20 mouse cellular contexts compared by ENCODE assay signal in genomic region chr4:140855151-140855550, GRCm38 (mm10). TPM values are rescaled to one million over a fixed set of nuclear protein-coding genes. Genes with fewer than 3 reads are reported as not detected.
DNase-seq lines count a peak whose midpoint lies in the region; ATAC-seq and TF ChIP-seq lines count a peak whose summit lies in the region.
"Had no signal": no experiment of that assay in that cellular context is flagged by ENCODE, and none has a peak within 500 bp of the region (broad histone marks: within the 10 kb centered on the region; RNA-seq: fewer than 3 reads in every experiment).

No protein-coding gene starts in this region.

- 90% methylated on average over 7 of the region's 10 CpGs for WGBS in forebrain, embryonic 10.5 days
- WGBS in forebrain, embryonic 14.5 days: 81% methylated on average over 7 of the region's 10 CpGs
- WGBS in midbrain, embryonic 10.5 days: 83% methylated on average over 8 of the region's 10 CpGs
- 85% methylated on average over 10 of the region's 10 CpGs for WGBS in midbrain, embryonic 15.5 days
- WGBS in liver, embryonic 16.5 days (ENCODE audit: insufficient replicate concordance): 40% methylated on average over 10 of the region's 10 CpGs
- 79% methylated on average over 8 of the region's 10 CpGs for WGBS in hindbrain, postnatal 0 days
- 92% methylated on average over 10 of the region's 10 CpGs for WGBS in midbrain, embryonic 14.5 days

- no peak overlapping the region for H3K9ac ChIP-seq in forebrain, embryonic 14.5 days (ENCODE audit: low read length)
- no peak overlapping the region for H3K9ac ChIP-seq in midbrain, embryonic 15.5 days
- peak overlapping the region; percentile 52 for H3K9ac ChIP-seq in liver, embryonic 16.5 days (ENCODE audit: low read depth, low read length)
- no peak overlapping the region for H3K9ac ChIP-seq in hindbrain, postnatal 0 days (replicated peaks; ENCODE audit: low read length)
- H3K9ac ChIP-seq in midbrain, embryonic 14.5 days (replicated peaks; ENCODE audit: low read length): no peak overlapping the region
- H3K9ac ChIP-seq: embryonic facial prominence, embryonic 12.5 days; forebrain, embryonic 13.5 days; limb, embryonic 15.5 days had no signal

- peak overlapping the region; percentile 8; the same call in 1 of the 2 replicates for H3K27ac ChIP-seq in forebrain, embryonic 10.5 days
- H3K27ac ChIP-seq in forebrain, embryonic 14.5 days (ENCODE audit: low read depth, low read length): no peak overlapping the region
- H3K27ac ChIP-seq in midbrain, embryonic 10.5 days (replicated peaks): peak overlapping the region; percentile 42
- H3K27ac ChIP-seq in midbrain, embryonic 15.5 days: no peak overlapping the region
- peak overlapping the region; percentile 99 for H3K27ac ChIP-seq in liver, embryonic 16.5 days (ENCODE audit: low read length)
- H3K27ac ChIP-seq in hindbrain, postnatal 0 days: no peak overlapping the region
- H3K27ac ChIP-seq in midbrain, embryonic 14.5 days (replicated peaks; ENCODE audit: low read depth, low read length): no peak overlapping the region
- H3K27ac ChIP-seq: embryonic facial prominence, embryonic 12.5 days; forebrain, embryonic 13.5 days; gastrocnemius, adult 2 months; left cerebral cortex, adult 2 months; limb, embryonic 15.5 days had no signal

- H3K4me2 ChIP-seq in forebrain, embryonic 14.5 days (ENCODE audit: low read length): no peak overlapping the region
- H3K4me2 ChIP-seq in midbrain, embryonic 15.5 days: no peak overlapping the region
- peak overlapping the region; percentile 58 for H3K4me2 ChIP-seq in liver, embryonic 16.5 days (ENCODE audit: low read depth, low read length)
- H3K4me2 ChIP-seq in hindbrain, postnatal 0 days (ENCODE audit: low read depth, low read length): no peak overlapping the region
- no peak overlapping the region for H3K4me2 ChIP-seq in midbrain, embryonic 14.5 days (ENCODE audit: low read length)
- H3K4me2 ChIP-seq: embryonic facial prominence, embryonic 12.5 days; forebrain, embryonic 13.5 days; limb, embryonic 15.5 days had no signal

- H3K4me1 ChIP-seq in forebrain, embryonic 10.5 days: 0 out of 2 replicates have a peak, but pooled peaks cover 3% of the 10 kb centered on the region
- H3K4me1 ChIP-seq in forebrain, embryonic 14.5 days (ENCODE audit: control insufficient read depth, insufficient read depth, low read length): no peaks in the 10 kb centered on the region
- H3K4me1 ChIP-seq in midbrain, embryonic 10.5 days: peaks cover 14% of the 10 kb centered on the region
- H3K4me1 ChIP-seq in midbrain, embryonic 15.5 days: no peaks in the 10 kb centered on the region
- peaks cover 94% of the 10 kb centered on the region for H3K4me1 ChIP-seq in erythroblast, embryonic 14.5 days (ENCODE audit: control insufficient read depth)
- peaks cover 68% of the 10 kb centered on the region for H3K4me1 ChIP-seq in liver, embryonic 16.5 days (ENCODE audit: control insufficient read depth, low read depth, low read length)
- H3K4me1 ChIP-seq in hindbrain, postnatal 0 days (ENCODE audit: insufficient read depth, low read length): no peaks in the 10 kb centered on the region
- no peaks in the 10 kb centered on the region for H3K4me1 ChIP-seq in midbrain, embryonic 14.5 days (ENCODE audit: control insufficient read depth, insufficient read depth, low read length)
- H3K4me1 ChIP-seq: embryonic facial prominence, embryonic 12.5 days; forebrain, embryonic 13.5 days; limb, embryonic 15.5 days had no signal

- H3K9me3 ChIP-seq in forebrain, embryonic 10.5 days: no peaks in the 10 kb centered on the region
- no peaks in the 10 kb centered on the region for H3K9me3 ChIP-seq in forebrain, embryonic 14.5 days (replicated peaks; ENCODE audit: control insufficient read depth, low read length)
- no peaks in the 10 kb centered on the region for H3K9me3 ChIP-seq in midbrain, embryonic 10.5 days (replicated peaks)
- H3K9me3 ChIP-seq in midbrain, embryonic 15.5 days: no peaks in the 10 kb centered on the region
- H3K9me3 ChIP-seq in erythroblast, embryonic 14.5 days (ENCODE audit: control insufficient read depth, low read length): no peaks in the 10 kb centered on the region
- H3K9me3 ChIP-seq in liver, embryonic 16.5 days (replicated peaks; ENCODE audit: control insufficient read depth, low read length): no peaks in the 10 kb centered on the region
- H3K9me3 ChIP-seq in hindbrain, postnatal 0 days (ENCODE audit: low read length): no peaks in the 10 kb centered on the region
- no peaks in the 10 kb centered on the region for H3K9me3 ChIP-seq in midbrain, embryonic 14.5 days (ENCODE audit: control insufficient read depth, low read length)
- H3K9me3 ChIP-seq: embryonic facial prominence, embryonic 12.5 days; forebrain, embryonic 13.5 days; limb, embryonic 15.5 days had no signal

- no peak for ATAC-seq in forebrain, embryonic 14.5 days
- ATAC-seq in midbrain, embryonic 15.5 days (replicated peaks): no peak
- ATAC-seq in liver, embryonic 16.5 days (ENCODE audit: low read depth): peak; percentile 86
- no peak for ATAC-seq in hindbrain, postnatal 0 days
- ATAC-seq in midbrain, embryonic 14.5 days (ENCODE audit: low FRiP score, low TSS enrichment): no peak
- ATAC-seq: forebrain, embryonic 13.5 days; inflammation-experienced regulatory T-cells, adult 6 months had no signal

- no peak for DNase-seq in forebrain, embryonic 10.5 days (ENCODE audit: extremely low spot score, low spot score)
- DNase-seq in forebrain, embryonic 14.5 days (ENCODE audit: low spot score): no peak
- no peak for DNase-seq in midbrain, embryonic 10.5 days (ENCODE audit: low spot score)
- DNase-seq in hindbrain, postnatal 0 days (ENCODE audit: low spot score): no peak
- DNase-seq in midbrain, embryonic 14.5 days: no peak
- DNase-seq: cerebellum, postnatal 36 days; gastrocnemius, adult 2 months had no signal

- no peaks in the 10 kb centered on the region for H3K36me3 ChIP-seq in forebrain, embryonic 10.5 days (replicated peaks)
- no peaks in the 10 kb centered on the region for H3K36me3 ChIP-seq in forebrain, embryonic 14.5 days (ENCODE audit: control insufficient read depth, insufficient read depth, low read length)
- no peaks in the 10 kb centered on the region for H3K36me3 ChIP-seq in midbrain, embryonic 10.5 days
- no peaks in the 10 kb centered on the region for H3K36me3 ChIP-seq in midbrain, embryonic 15.5 days (replicated peaks)
- H3K36me3 ChIP-seq in erythroblast, embryonic 14.5 days (ENCODE audit: control insufficient read depth): peaks cover 2% of the 10 kb centered on the region; the same call in 1 of the 2 replicates
- H3K36me3 ChIP-seq in liver, embryonic 16.5 days (ENCODE audit: control insufficient read depth, insufficient read depth): no peaks in the 10 kb centered on the region
- H3K36me3 ChIP-seq in hindbrain, postnatal 0 days (ENCODE audit: insufficient read depth, low read length): no peaks in the 10 kb centered on the region
- no peaks in the 10 kb centered on the region for H3K36me3 ChIP-seq in midbrain, embryonic 14.5 days (ENCODE audit: control insufficient read depth, insufficient read depth, low read length)
- H3K36me3 ChIP-seq: embryonic facial prominence, embryonic 12.5 days; limb, embryonic 15.5 days had no signal

- no peak for TF ChIP-seq CTCF in hindbrain, postnatal 0 days (IDR thresholded peaks at IDR 0.05; ENCODE audit: low read depth)

- no peaks in the 10 kb centered on the region for H3K27me3 ChIP-seq in forebrain, embryonic 10.5 days (ENCODE audit: poor library complexity, severe bottlenecking)
- H3K27me3 ChIP-seq in forebrain, embryonic 14.5 days (replicated peaks; ENCODE audit: control insufficient read depth, insufficient read depth, low read length): no peaks in the 10 kb centered on the region
- H3K27me3 ChIP-seq in midbrain, embryonic 10.5 days (ENCODE audit: low read depth, poor library complexity, severe bottlenecking): no peaks in the 10 kb centered on the region; the same call in 1 of the 2 replicates
- H3K27me3 ChIP-seq in midbrain, embryonic 15.5 days (replicated peaks): no peaks in the 10 kb centered on the region
- H3K27me3 ChIP-seq in erythroblast, embryonic 14.5 days (ENCODE audit: control insufficient read depth): peaks cover 8% of the 10 kb centered on the region
- no peaks in the 10 kb centered on the region; the same call in 1 of the 2 replicates for H3K27me3 ChIP-seq in liver, embryonic 16.5 days (ENCODE audit: control insufficient read depth, insufficient read depth, low read depth, low read length)
- no peaks in the 10 kb centered on the region for H3K27me3 ChIP-seq in hindbrain, postnatal 0 days (ENCODE audit: insufficient read depth, low read length)
- no peaks in the 10 kb centered on the region for H3K27me3 ChIP-seq in midbrain, embryonic 14.5 days (ENCODE audit: control insufficient read depth, insufficient read depth, low read length)
- H3K27me3 ChIP-seq: embryonic facial prominence, embryonic 12.5 days; forebrain, embryonic 13.5 days; limb, embryonic 15.5 days had no signal

- no peak overlapping the region for H3K4me3 ChIP-seq in forebrain, embryonic 10.5 days
- no peak overlapping the region for H3K4me3 ChIP-seq in forebrain, embryonic 14.5 days (ENCODE audit: low read depth, low read length)
- H3K4me3 ChIP-seq in midbrain, embryonic 10.5 days: no peak overlapping the region
- H3K4me3 ChIP-seq in midbrain, embryonic 15.5 days: no peak overlapping the region
- peak overlapping the region; percentile 47 for H3K4me3 ChIP-seq in erythroblast, embryonic 14.5 days (replicated peaks)
- no peak overlapping the region for H3K4me3 ChIP-seq in liver, embryonic 16.5 days (ENCODE audit: low read depth, low read length)
- H3K4me3 ChIP-seq in hindbrain, postnatal 0 days (ENCODE audit: low read length): no peak overlapping the region
- no peak overlapping the region for H3K4me3 ChIP-seq in midbrain, embryonic 14.5 days (replicated peaks; ENCODE audit: low read depth, low read length)
- H3K4me3 ChIP-seq: embryonic facial prominence, embryonic 12.5 days; forebrain, embryonic 13.5 days; gastrocnemius, adult 2 months; left cerebral cortex, adult 2 months; limb, embryonic 15.5 days; myocyte had no signal

RNA-seq across cellular contexts. Expression of gene Padi1, which starts 9.6 kb away (rescaled TPM):
- polyA plus RNA-seq in forebrain, embryonic 10.5 days (2016; fragmentation: Nextera tagmentation; extraction: Ambion mirVana): 0.06 and 0.10 TPM in 2 replicates
- 0.05 TPM in 1 of 2 replicates, not detected in the other for polyA plus RNA-seq in forebrain, embryonic 14.5 days (2014; fragmentation: Nextera tagmentation; extraction: Ambion mirVana)
- polyA plus RNA-seq in midbrain, embryonic 10.5 days (2016; fragmentation: Nextera tagmentation; extraction: Ambion mirVana): 0.04 and 0.06 TPM in 2 replicates
- 0.04 TPM in 1 of 2 replicates, not detected in the other for polyA plus RNA-seq in midbrain, embryonic 15.5 days (2015; fragmentation: Nextera tagmentation; extraction: Ambion mirVana)
- 0.01 TPM in 1 of 2 replicates, not detected in the other for polyA plus RNA-seq in erythroblast, embryonic 14.5 days (2012)
- 0.02 TPM in 1 of 2 replicates, not detected in the other for polyA plus RNA-seq in liver, embryonic 16.5 days (2015; fragmentation: Nextera tagmentation; extraction: Ambion mirVana)
- total RNA-seq in hindbrain, postnatal 0 days (2014; rRNA removed): 0.25 TPM in 1 of 2 replicates, not detected in the other
- polyA plus RNA-seq in hindbrain, postnatal 0 days (2015; fragmentation: Nextera tagmentation; extraction: Ambion mirVana): 0.05 TPM in 1 of 2 replicates, not detected in the other
- 0.12 TPM in 1 of 2 replicates, not detected in the other for polyA plus RNA-seq in midbrain, embryonic 14.5 days (2014; fragmentation: Nextera tagmentation; extraction: Ambion mirVana)
- total RNA-seq: adrenal gland, adult 18-20 months; heart, adult 8-10 months; megakaryocyte, adult 5-6 weeks had no signal
- polyA plus RNA-seq: forebrain, embryonic 13.5 days had no signal

RNA-seq across cellular contexts. Expression of gene Padi3, which starts 44.7 kb away (rescaled TPM):
- polyA plus RNA-seq in forebrain, embryonic 10.5 days (2016; fragmentation: Nextera tagmentation; extraction: Ambion mirVana): 0.16 and 0.23 TPM in 2 replicates
- polyA plus RNA-seq in forebrain, embryonic 14.5 days (2014; fragmentation: Nextera tagmentation; extraction: Ambion mirVana): not detected in 2 replicates
- 0.10 and 0.15 TPM in 2 replicates for polyA plus RNA-seq in midbrain, embryonic 10.5 days (2016; fragmentation: Nextera tagmentation; extraction: Ambion mirVana)
- polyA plus RNA-seq in midbrain, embryonic 15.5 days (2015; fragmentation: Nextera tagmentation; extraction: Ambion mirVana): not detected in 2 replicates
- polyA plus RNA-seq in erythroblast, embryonic 14.5 days (2012): 0.02 TPM in 1 of 2 replicates, not detected in the other
- polyA plus RNA-seq in liver, embryonic 16.5 days (2015; fragmentation: Nextera tagmentation; extraction: Ambion mirVana): 0.09 and 0.11 TPM in 2 replicates
- not detected in 2 replicates for total RNA-seq in hindbrain, postnatal 0 days (2014; rRNA removed)
- 0.05 TPM in 2 replicates for polyA plus RNA-seq in hindbrain, postnatal 0 days (2015; fragmentation: Nextera tagmentation; extraction: Ambion mirVana)
- not detected in 2 replicates for polyA plus RNA-seq in midbrain, embryonic 14.5 days (2014; fragmentation: Nextera tagmentation; extraction: Ambion mirVana)
- total RNA-seq: adrenal gland, adult 18-20 months; left cerebral cortex, adult 2 months had no signal
- polyA plus RNA-seq: forebrain, embryonic 13.5 days; inflammation-experienced regulatory T-cells, adult 6 months; large intestine, adult 2 months had no signal

RNA-seq across cellular contexts. Expression of gene Padi2, which starts 51.0 kb away (rescaled TPM):
- 0.30 and 0.66 TPM in 2 replicates for polyA plus RNA-seq in forebrain, embryonic 10.5 days (2016; fragmentation: Nextera tagmentation; extraction: Ambion mirVana)
- 0.27 and 0.31 TPM in 2 replicates for polyA plus RNA-seq in forebrain, embryonic 14.5 days (2014; fragmentation: Nextera tagmentation; extraction: Ambion mirVana)
- polyA plus RNA-seq in midbrain, embryonic 10.5 days (2016; fragmentation: Nextera tagmentation; extraction: Ambion mirVana): 0.15 and 1.4 TPM in 2 replicates
- 1.2 and 1.4 TPM in 2 replicates for polyA plus RNA-seq in midbrain, embryonic 15.5 days (2015; fragmentation: Nextera tagmentation; extraction: Ambion mirVana)
- polyA plus RNA-seq in erythroblast, embryonic 14.5 days (2012): 2.4 and 2.6 TPM in 2 replicates
- polyA plus RNA-seq in liver, embryonic 16.5 days (2015; fragmentation: Nextera tagmentation; extraction: Ambion mirVana): 1.6 and 1.7 TPM in 2 replicates
- total RNA-seq in hindbrain, postnatal 0 days (2014; rRNA removed): 5.3 and 5.5 TPM in 2 replicates
- polyA plus RNA-seq in hindbrain, postnatal 0 days (2015; fragmentation: Nextera tagmentation; extraction: Ambion mirVana): 2.7 and 3.0 TPM in 2 replicates
- 1.1 and 1.7 TPM in 2 replicates for polyA plus RNA-seq in midbrain, embryonic 14.5 days (2014; fragmentation: Nextera tagmentation; extraction: Ambion mirVana)

Comparison
In these comparisons a context has a peak if more than half of its experiments do, and no peak if none do; other contexts are left out.
1. H3K27ac ChIP-seq: peak in forebrain, embryonic 10.5 days (single experiment), midbrain, embryonic 10.5 days (single experiment) and liver, embryonic 16.5 days (single experiment); none in forebrain, embryonic 14.5 days (single experiment), midbrain, embryonic 15.5 days (single experiment), hindbrain, postnatal 0 days (single experiment) and midbrain, embryonic 14.5 days (single experiment).